Mouse (Mus musculus): Measurements from ENCODE around the gene Slc34a3.
"Not testable (repeated sequence)": the region's sequence is repeated elsewhere in the genome, so short reads cannot be mapped to it uniquely, and the experiment has no call there.

Gene Slc34a3

DNA sequence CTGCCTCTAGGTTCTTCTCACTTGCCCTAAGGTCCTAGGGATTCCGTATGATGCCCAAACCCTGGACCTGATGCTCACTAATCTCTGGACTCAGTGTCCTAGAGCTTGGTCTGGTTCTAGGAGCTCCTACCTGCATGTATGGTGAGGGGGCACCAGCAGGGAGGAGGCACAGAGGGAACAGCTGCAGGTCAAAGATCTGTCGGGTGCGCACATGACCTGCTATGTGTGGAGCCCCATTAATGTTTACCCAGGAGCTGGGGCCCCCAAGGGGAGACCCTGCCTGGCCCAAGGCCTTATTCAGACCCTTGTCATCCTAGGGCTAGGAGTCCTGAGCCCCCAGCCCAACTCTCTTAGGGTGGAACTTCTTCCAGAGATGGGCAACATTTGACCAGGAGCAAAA lies at the start of gene Slc34a3:
Slc34a3 (minus strand) TSS at position 315 of the 400 bp plus-strand sequence.
- DNase-seq (ENCODE audit: low spot score): no peak

DNA sequence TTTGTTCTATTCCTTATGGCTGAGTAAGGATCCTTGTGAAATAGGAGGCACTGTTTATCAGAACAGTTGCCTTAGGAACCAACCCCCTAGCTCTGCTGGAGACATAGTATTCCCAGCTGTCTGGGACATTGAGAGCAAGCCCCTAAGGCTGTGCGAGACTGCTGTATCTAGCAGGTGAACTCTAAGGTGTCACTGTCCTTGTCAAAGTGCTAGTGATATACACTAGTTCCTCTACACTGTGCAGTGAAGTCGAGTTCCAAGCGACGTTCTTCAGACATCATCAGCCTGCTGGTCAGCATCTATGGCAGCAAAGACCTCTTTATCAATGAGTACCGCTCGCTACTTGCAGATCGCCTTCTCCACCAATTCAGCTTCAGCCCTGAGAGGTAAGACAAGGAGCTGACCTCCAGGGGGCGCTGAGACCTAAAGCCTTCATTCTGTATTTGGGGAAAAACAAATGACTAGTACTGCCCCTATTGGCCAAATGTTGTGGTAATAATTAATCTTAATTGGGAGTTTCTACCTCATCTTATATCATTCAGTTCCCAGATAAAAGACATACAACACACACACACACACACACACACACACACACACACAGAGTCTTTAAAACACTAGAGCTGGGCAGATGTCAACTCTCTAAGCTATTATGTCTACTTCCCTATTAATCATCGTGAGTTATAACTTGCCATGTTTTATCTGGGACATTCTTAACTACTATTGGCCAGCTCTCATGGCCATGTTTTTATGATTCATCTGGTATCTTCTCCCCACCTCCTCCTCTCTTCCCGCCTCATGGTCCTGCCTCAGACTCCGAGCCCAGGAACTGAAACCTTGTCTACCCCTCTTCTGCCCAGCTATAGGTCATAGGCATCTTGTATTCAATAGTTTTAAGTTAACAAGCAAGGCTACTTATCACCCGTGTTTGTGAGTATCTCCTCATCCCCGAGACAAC lies 45.0 kb upstream of the Slc34a3 start:
- DNase-seq (ENCODE audit: low spot score): no peak

DNA sequence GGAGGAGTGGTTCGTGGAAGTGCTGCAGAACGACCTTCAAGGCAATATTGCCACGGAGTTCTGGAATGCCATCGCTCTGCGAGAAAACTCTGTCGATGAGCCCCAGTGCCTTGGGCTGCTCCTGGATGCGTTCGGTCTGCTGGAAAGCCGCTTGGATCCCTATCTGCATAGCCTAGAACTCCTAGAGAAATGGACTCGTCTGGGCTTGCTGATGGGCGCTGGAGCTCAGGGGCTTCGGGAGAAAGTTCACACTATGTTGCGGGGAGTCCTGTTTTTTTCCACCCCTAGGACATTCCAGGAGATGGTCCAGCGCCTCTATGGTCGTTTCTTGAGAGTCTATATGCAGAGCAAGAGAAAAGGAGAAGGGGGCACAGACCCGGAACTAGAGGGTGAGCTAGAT lies 38.8 kb upstream of the Slc34a3 start:
- no peak for DNase-seq (ENCODE audit: low spot score)

DNA sequence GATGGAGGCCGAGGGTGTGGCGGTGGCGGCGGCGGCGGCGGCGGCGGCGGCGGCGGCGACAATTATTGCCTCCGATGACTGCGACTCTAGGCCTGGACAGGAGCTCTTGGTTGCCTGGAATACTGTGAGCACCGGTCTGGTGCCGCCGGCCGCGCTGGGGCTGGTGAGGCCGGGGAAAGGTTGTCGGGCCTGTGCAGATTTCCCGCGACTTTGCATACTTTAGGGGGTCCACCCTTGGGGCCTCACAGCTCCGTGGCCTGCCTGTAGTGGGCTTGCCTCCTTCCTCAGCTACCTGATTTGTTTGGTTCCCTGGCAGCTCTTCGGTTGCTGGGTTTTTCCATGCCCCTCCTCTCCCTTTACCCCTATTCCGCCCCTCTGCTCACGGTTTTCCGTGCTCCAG lies 38.4 kb upstream of the Slc34a3 start:
- DNase-seq (ENCODE audit: low spot score): no peak

GRCm38 (mm10) chr2:25271827-25272511 lies 37.8 kb upstream of the Slc34a3 start, which contains the start of the genes Ssna1 and Anapc2:
Gene Ssna1, minus strand, starts transcription at chr2:25272438.
Gene Anapc2, plus strand, starts transcription at chr2:25272478.
- DNase-seq (ENCODE audit: low spot score): peak; percentile 94

GRCm38 (mm10) chr2:25267746-25268309 lies 33.7 kb upstream of the Slc34a3 start:
- no peak for DNase-seq (ENCODE audit: low spot score)

DNA sequence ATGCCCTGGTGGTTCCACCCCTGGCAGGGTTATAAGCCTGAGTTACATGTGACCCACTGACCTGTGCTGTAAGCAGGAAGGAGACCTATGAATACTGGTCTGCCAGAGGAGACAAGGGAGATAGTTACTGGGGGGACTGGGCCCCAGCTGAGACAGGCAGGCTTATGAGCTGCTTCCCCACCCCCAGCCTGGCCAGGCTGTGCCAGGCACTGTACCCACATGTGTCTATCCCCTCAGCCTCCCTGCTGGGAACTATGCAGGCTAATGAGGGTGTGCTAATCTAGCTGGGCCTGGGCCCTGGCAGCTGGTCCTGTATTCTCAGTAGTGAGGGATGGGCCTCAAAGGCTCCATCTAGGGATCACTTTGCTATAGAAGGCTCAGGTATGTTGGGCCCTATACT lies 33.1 kb upstream of the Slc34a3 start:
- DNase-seq (ENCODE audit: low spot score): no peak

DNA sequence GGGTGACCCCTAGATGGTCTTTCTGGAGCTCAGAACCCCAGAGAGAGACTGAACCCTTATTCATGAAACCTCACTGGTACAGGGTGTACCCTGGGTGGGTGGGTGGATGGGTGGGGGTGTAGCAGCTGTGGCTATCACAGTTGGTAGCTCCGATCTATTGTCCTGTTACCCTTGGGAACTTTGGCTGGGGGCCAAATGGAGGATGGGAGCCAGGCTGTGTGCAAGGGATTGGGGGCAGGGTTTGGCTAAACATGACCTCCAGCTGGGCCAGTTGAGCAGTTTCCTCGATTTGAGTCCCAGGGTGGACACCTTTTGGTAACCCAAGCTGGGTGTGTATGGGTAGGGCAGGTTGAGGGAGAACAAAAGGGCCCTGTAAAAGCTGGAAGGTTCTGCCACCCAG lies 32.6 kb upstream of the Slc34a3 start:
- DNase-seq (ENCODE audit: low spot score): no peak

- DNase-seq (ENCODE audit: low spot score): no peak
Observed at GRCm38 (mm10) chr2:25265897-25266656, 31.9 kb upstream of the Slc34a3 start.

GRCm38 (mm10) chr2:25264851-25265250 lies 30.7 kb upstream of the Slc34a3 start:
- DNase-seq (ENCODE audit: low spot score): no peak

GRCm38 (mm10) chr2:25264286-25264660 lies 30.1 kb upstream of the Slc34a3 start:
- no peak for DNase-seq (ENCODE audit: low spot score)

DNA sequence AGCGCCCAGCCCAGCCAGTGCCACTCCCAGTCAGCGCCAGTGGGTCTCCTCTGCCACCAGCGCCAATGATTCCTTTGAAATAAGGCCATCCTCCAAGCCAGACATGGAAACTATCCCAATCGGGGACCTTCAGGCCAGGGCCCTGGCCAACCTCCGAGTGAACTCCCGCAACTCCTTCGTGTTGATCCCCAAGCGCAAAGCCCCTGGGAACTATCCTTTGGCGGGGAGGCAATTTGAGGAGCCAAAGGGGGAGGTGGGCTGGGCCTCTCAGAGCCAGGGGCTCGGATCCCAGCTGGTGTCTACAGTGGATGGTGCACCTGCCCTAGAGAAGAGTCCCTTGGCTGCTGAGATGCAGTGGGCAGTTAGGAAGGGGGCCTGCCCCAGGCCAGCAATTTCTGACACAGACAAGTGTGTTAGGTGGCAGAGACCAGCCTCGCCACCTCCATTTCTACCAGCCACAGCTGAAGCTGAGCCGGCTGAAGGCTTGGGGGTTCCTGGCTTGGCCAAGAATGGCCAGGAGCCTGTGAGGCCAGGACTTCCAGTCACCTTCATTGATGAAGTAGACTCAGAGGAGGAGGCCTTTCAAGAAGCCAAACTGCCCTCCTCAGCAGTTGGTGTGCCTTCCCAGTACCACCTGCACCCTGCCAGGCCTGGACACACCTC lies 29.6 kb upstream of the Slc34a3 start:
- DNase-seq (ENCODE audit: low spot score): no peak

DNA sequence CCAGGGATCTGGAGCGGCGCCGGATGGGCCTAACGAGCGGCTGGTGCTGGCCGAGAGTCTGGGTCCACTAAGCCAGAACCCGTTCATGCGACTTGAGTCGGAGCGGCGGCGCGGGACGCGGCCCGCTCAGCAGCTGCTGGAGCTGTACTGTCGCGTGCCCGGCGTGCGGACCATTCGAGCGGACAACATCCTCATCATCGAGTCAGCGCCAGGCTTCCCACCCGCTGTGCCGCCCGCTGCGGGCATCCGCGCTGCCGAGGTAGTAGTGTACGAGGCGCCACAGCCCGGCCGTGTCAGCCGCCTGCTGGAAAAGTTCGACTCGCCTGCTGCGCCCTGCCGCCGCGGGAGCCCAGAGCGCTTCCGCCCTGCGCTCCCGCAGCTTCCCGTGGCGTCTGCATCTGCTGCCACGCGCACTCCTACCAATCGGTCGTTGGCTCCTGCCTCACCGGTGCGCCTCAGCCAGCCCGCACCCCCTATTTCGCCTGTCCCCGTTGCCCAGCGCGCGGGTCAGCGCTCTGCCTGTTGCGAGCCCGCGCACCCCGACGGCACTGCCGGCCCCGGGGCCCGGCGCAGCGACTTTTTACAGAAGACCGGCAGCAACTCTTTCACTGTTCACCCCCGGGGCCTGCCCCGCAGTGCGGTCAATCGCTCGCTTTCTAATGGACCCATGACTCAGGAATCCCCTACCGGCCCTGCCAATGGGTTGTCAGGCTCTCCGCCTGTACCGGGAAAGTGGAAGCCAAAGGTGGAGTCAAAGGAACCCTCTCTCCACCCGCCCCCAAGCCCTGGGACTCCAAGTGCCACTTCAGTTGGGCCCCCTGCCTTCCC lies 28.8 kb upstream of the Slc34a3 start:
- DNase-seq (ENCODE audit: low spot score): no peak

- DNase-seq (ENCODE audit: low spot score): peak; percentile 82
Observed at GRCm38 (mm10) chr2:25262291-25262767, 28.2 kb upstream of the Slc34a3 start, which contains the start of gene Tprn. Gene Tprn, plus strand, starts transcription at chr2:25262618.

DNA sequence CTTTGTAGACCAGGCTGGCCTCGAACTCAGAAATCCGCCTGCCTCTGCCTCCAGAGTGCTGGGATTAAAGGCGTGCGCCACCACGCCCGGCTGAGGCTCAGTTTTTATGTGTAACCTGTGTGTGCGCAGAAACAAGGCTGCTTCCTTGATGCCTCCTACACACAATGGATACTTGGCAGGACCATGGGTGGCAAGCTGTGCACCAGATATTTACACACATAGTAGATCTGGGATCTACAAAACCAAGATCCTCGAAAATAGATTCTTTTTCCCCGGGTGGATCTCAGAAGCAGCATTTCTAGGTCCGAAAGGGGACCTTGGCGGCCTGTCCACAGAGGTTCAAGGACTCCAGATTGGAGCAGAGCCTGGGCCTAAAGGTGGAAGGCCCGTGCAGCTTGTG lies 27.7 kb upstream of the Slc34a3 start:
- no peak for DNase-seq (ENCODE audit: low spot score)

DNA sequence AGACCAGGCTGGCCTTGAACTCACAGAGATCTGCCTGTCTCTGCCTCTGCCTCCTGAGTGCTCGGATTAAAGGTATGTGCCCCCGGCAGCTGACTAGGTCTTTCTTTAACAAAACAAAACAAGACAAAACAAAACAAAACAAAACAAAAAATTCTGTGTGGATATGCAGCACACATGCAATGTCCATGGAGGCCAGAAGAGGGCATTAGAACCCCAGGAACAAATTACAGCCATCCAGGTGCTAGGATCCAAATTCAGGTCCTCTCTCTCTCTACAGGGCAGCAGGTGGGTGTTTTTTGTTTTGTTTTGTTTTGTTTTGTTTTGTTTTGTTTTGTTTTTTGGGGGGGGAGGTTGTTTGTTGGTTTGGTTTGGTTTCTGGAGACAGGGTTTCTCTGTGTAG lies 24.7 kb upstream of the Slc34a3 start:
- DNase-seq (ENCODE audit: low spot score): no peak

- not testable (repeated sequence) for DNase-seq (ENCODE audit: low spot score)
Observed at GRCm38 (mm10) chr2:25257250-25257649, 23.1 kb upstream of the Slc34a3 start.

DNA sequence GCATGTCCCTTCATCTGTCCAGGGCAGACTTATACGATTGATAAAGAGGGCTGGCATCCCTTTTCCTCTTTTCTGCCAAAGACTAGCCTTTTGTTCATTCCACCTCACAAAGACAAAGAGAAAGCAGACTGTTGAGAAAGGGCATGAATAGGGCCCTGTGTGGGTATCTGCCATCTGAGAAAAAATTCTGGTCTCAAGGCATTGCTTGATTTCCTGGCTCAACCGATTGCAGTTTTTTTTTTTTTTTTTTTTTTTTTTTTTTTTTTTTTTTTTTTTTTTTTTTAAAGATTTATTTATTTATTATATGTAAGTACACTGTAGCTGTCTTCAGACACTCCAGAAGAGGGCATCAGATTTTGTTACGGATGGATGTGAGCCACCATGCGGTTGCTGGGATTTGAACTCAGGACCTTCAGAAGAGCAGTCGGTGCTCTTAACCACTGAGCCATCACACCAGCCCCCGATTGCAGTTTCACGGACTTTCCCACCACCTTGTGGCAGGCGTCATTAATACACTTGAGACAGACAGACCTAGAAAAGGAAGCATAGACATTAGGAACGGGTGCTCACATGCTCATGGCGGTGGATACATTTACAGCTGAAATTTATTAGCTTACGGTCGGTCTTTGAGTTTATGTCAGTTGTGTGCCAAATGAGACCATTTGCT lies 22.4 kb upstream of the Slc34a3 start:
- DNase-seq (ENCODE audit: low spot score): not testable (repeated sequence)

DNA sequence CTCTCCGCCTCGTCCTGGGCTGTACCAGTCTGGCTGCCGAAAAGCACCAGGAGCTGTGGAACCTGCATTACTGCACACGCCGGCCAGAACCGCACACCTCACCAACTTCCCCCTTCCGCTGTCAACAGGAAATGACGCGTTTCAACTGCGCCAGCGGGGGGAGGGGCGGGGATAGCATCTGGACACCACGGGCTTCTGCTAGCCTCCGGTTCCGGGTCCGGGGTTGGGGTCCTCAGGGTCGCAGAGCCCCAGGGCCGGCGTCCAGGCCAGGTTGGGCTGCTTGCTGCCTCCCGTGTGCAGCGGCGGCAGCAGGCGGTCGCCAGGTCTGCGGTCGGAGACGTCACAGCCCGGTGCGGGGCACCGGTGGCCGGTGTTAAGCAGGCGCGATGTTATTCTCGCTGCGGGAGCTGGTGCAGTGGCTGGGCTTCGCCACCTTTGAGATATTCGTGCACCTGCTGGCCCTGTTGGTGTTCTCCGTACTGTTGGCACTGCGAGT lies 21.2 kb upstream of the Slc34a3 start, which contains the start of gene Tmem203:
Tmem203 (plus strand) TSS at position 156 of the 496 bp plus-strand sequence.
- DNase-seq (ENCODE audit: low spot score): peak; percentile 70

Measured in ovary, postnatal 10 days (tissue).